Mouse (Mus musculus) embryonic facial prominence, embryonic 11.5 days (tissue): ENCODE data around the gene Ctu2. TPM values are rescaled to one million over a fixed set of nuclear protein-coding genes. Genes with fewer than 3 reads are reported as not detected.

Source experiments
- ATAC-seq: fragments of 200-750 bp; cut with Nextera tagmentation; replicated peaks from 2 replicates; pipeline ENCODE4 v1.8.0; 2017; ENCODE audit warnings: low read depth; ENCODE audit not compliant: insufficient number of reproducible peaks, low FRiP score, low TSS enrichment
- DNase-seq: peaks from one replicate; pipeline ENCODE4 v3.0.0-alpha.2; 2015; ENCODE audit warnings: low spot score
- H3K27ac ChIP-seq: fragments of 300-500 bp; sonication (generic); replicated peaks from 2 replicates; pipeline ENCODE4 v1.5.1; 2014; ENCODE audit warnings: mild to moderate bottlenecking, low read depth, low read length, control low read depth
- H3K27me3 ChIP-seq: fragments of 300-500 bp; sonication (generic); 2 replicates; pipeline ENCODE4 v1.6.1; 2014; ENCODE audit warnings: mild to moderate bottlenecking, low read length, moderate library complexity, mixed read lengths; ENCODE audit not compliant: control insufficient read depth, insufficient read depth
- H3K36me3 ChIP-seq: fragments of 300-500 bp; sonication (generic); replicated peaks from 2 replicates; pipeline ENCODE4 v1.6.1; 2014; ENCODE audit warnings: low read depth, mild to moderate bottlenecking, low read length, moderate library complexity, mixed read lengths; ENCODE audit not compliant: control insufficient read depth, insufficient read depth
- H3K4me1 ChIP-seq: fragments of 300-500 bp; sonication (generic); 2 replicates; pipeline ENCODE4 v1.6.1; 2014; ENCODE audit warnings: low read length, mixed read lengths; ENCODE audit not compliant: control insufficient read depth, insufficient read depth
- H3K4me2 ChIP-seq: fragments of 300-500 bp; sonication (generic); 2 replicates; pipeline ENCODE4 v1.6.1; 2014; ENCODE audit warnings: low read depth, mild to moderate bottlenecking, control low read depth, low read length, moderate library complexity
- H3K4me3 ChIP-seq: fragments of 300-500 bp; sonication (generic); 2 replicates; pipeline ENCODE4 v1.5.1; 2014; ENCODE audit warnings: low read depth, low read length, control low read depth
- H3K9ac ChIP-seq: fragments of 300-500 bp; sonication (generic); replicated peaks from 2 replicates; pipeline ENCODE4 v1.6.1; 2014; ENCODE audit warnings: mild to moderate bottlenecking, control low read depth, low read length
- H3K9me3 ChIP-seq: fragments of 300-500 bp; sonication (generic); replicated peaks from 2 replicates; pipeline ENCODE4 v1.6.1; 2016; ENCODE audit warnings: mild to moderate bottlenecking, low read length, inconsistent platforms, mixed read lengths; ENCODE audit not compliant: control insufficient read depth
- WGBS: fragments of 180-500 bp; shearing (Covaris S2); extraction: QIAGEN DNeasy Blood & Tissue Kit; methylation state at CpG from one replicate; pipeline ENCODE4 v1.1.7; 2014; 5-methylcytosine and 5-hydroxymethylcytosine counted together
- polyA plus RNA-seq: library from polyadenylated mRNA; unstranded; fragments of >200 nt; fragmentation: Nextera tagmentation; extraction: Ambion mirVana; gene quantifications from 2 replicates; pipeline ENCODE4 v1.2.1, GENCODE M21; 2014

The Ctu2 gene
- polyA plus RNA-seq, 1 experiment from 2014 or later, result 66.8 TPM

GRCm38 (mm10) chr8:122441326-122441725 is 34.6 kb upstream of the Ctu2 start:
- Histone ChIP-seq H3K4me1 (no peaks in the 10 kb centered on the region), H3K4me3 (no peak overlapping the region), H3K4me2 (no peak overlapping the region), H3K9ac (no peak overlapping the region), H3K36me3 (peaks cover under 1% of the 10 kb centered on the region; the same call in 1 of the 2 replicates), H3K27ac (no peak overlapping the region), H3K9me3 (no peaks in the 10 kb centered on the region), H3K27me3 (no peaks in the 10 kb centered on the region)
- ATAC-seq (no peak), DNase-seq (no peak)
- WGBS, result 76% methylated on average over 1 of the region's 1 CpGs

- 0 out of 2 replicates have a peak overlapping the region, but pooled peaks have one; percentile 61 for H3K27ac ChIP-seq
Observed at GRCm38 (mm10) chr8:122442356-122442755, 33.6 kb upstream of the Ctu2 start.

GRCm38 (mm10) chr8:122442781-122443180 is 33.2 kb upstream of the Ctu2 start:
- Histone ChIP-seq H3K4me3 (peak overlapping the region; percentile 69), H3K36me3 (no peaks in the 10 kb centered on the region), H3K9ac (peak overlapping the region; percentile 59), H3K9me3 (no peaks in the 10 kb centered on the region), H3K27ac (peak overlapping the region; percentile 61; the same call in 1 of the 2 replicates), H3K4me1 (no peaks in the 10 kb centered on the region), H3K4me2 (peak overlapping the region; percentile 93), H3K27me3 (no peaks in the 10 kb centered on the region)
- 2% methylated on average over 12 of the region's 12 CpGs for WGBS
- peak; percentile 8; the same call in 1 of the 2 replicates for ATAC-seq
- DNase-seq, result no peak

More at GRCm38 (mm10) chr8:122442356-122442755, 33.6 kb upstream of the Ctu2 start:
- WGBS, result 32% methylated on average over 7 of the region's 7 CpGs
- Histone ChIP-seq H3K4me2 (peak overlapping the region; percentile 93), H3K9ac (peak overlapping the region; percentile 59), H3K9me3 (no peaks in the 10 kb centered on the region), H3K27me3 (no peaks in the 10 kb centered on the region), H3K4me3 (peak overlapping the region; percentile 69), H3K36me3 (no peaks in the 10 kb centered on the region), H3K4me1 (no peaks in the 10 kb centered on the region)
- no peak for ATAC-seq
- DNase-seq, result no peak

- DNase-seq (peak; percentile 99), ATAC-seq (peak; percentile 96)
- Histone ChIP-seq H3K4me3 (peak within 1 kb of the TSS; percentile 69), H3K27ac (peak within 1 kb of the TSS; percentile 79), H3K4me1 (no peaks in the 10 kb centered on the region), H3K9me3 (no peaks in the 10 kb centered on the region), H3K27me3 (no peaks in the 10 kb centered on the region), H3K36me3 (no peaks in the 10 kb centered on the region), H3K4me2 (peak within 1 kb of the TSS; percentile 93), H3K9ac (peak within 1 kb of the TSS; percentile 87)
- WGBS, result under 1% methylated on average over 47 of the region's 47 CpGs
Observed at GRCm38 (mm10) chr8:122443262-122444006, 32.5 kb upstream of the Ctu2 start, which contains the start of gene Mvd. TSS of gene Mvd (minus strand) at chr8:122443422.

DNA sequence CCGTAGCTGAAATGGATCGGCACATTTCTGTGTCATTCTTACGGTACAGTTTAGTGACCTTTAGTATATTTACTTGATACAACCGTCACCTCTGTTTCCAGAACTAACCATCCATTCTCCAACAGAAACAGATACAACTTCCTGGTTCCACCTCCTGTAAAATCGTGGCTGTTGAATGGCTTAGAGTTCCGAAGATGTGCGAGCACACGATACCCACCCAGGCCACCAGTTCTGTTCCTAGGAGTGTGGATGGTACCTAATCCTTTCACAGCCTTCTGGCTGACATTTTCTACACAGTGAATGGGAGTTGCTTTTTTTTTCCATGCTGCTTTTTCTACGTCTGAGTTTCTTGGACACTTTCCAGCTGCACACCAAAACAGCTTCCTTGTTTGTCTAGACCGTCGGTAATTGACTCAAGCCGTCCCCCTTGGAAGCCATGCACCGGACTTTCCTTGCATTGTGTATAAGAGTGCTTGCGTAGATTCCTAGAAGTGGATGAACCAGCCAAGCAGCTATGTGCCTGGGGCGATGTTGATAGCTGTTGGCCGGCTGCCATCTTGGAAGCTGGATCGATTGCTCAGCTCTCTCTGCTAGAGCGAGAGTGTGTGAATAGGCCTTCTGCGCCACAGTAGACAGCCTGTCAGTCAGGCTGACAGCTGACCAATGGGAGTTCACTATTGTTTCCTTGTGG is 31.7 kb upstream of the Ctu2 start:
- H3K36me3 ChIP-seq, result no peaks in the 10 kb centered on the region
- H3K27ac ChIP-seq, result peak overlapping the region; percentile 79
- no peaks in the 10 kb centered on the region for H3K9me3 ChIP-seq
- H3K4me1 ChIP-seq, result no peaks in the 10 kb centered on the region
- peak overlapping the region; percentile 87 for H3K9ac ChIP-seq
- no peaks in the 10 kb centered on the region for H3K27me3 ChIP-seq
- H3K4me3 ChIP-seq, result peak overlapping the region; percentile 69
- WGBS, result 25% methylated on average over 19 of the region's 19 CpGs
- H3K4me2 ChIP-seq, result peak overlapping the region; percentile 71
- peak; percentile 18; the same call in 1 of the 2 replicates for ATAC-seq
- DNase-seq, result peak; percentile 75

GRCm38 (mm10) chr8:122445203-122445602 is 30.7 kb upstream of the Ctu2 start:
- DNase-seq (no peak), ATAC-seq (no peak)
- WGBS, result 74% methylated on average over 3 of the region's 3 CpGs

GRCm38 (mm10) chr8:122451161-122451703 is 24.7 kb upstream of the Ctu2 start:
- no peak overlapping the region for H3K27ac ChIP-seq
- H3K9ac ChIP-seq, result no peak overlapping the region
- H3K36me3 ChIP-seq, result no peaks in the 10 kb centered on the region
- H3K27me3 ChIP-seq, result no peaks in the 10 kb centered on the region
- no peak for DNase-seq
- H3K9me3 ChIP-seq, result no peaks in the 10 kb centered on the region
- no peaks in the 10 kb centered on the region for H3K4me1 ChIP-seq
- WGBS, result 79% methylated on average over 7 of the region's 7 CpGs
- H3K4me3 ChIP-seq, result no peak overlapping the region
- no peak for ATAC-seq
- H3K4me2 ChIP-seq, result no peak overlapping the region

More at GRCm38 (mm10) chr8:122445203-122445602, 30.7 kb upstream of the Ctu2 start:
- no peaks in the 10 kb centered on the region for H3K27me3 ChIP-seq
- H3K9me3 ChIP-seq, result no peaks in the 10 kb centered on the region
- no peak overlapping the region for H3K4me3 ChIP-seq
- H3K27ac ChIP-seq, result no peak overlapping the region
- H3K4me1 ChIP-seq, result no peaks in the 10 kb centered on the region
- H3K9ac ChIP-seq, result no peak overlapping the region
- H3K4me2 ChIP-seq, result no peak overlapping the region
- no peaks in the 10 kb centered on the region for H3K36me3 ChIP-seq
